Mouse (Mus musculus) CH12.LX (cell line): ENCODE data around the gene Pfas. TPM values are rescaled to one million over a fixed set of nuclear protein-coding genes. Genes with fewer than 3 reads are reported as not detected.

ENCODE experiments used
- DNase-seq: peaks from one replicate; pipeline ENCODE4 v3.0.0-alpha.2; 2013; ENCODE audit errors: extremely low read depth
- H3K27ac ChIP-seq: 2 replicates; pipeline ENCODE4 v1.5.1; 2012; ENCODE audit warnings: low read depth, mild to moderate bottlenecking, control low read depth, moderate library complexity; ENCODE audit not compliant: insufficient read depth
- H3K27me3 ChIP-seq: replicated peaks from 2 replicates; pipeline ENCODE3; 2012; ENCODE audit warnings: inconsistent platforms
- H3K36me3 ChIP-seq, 2 experiments: replicated peaks in 1 of 2; 2 replicates each; pipeline versions ENCODE3 to v1.6.1; 2012; ENCODE audit warnings: inconsistent platforms in 1 of 2, low read length in 1 of 2, mild to moderate bottlenecking in 1 of 2, mixed read lengths in 1 of 2, moderate library complexity in 1 of 2; ENCODE audit not compliant: control insufficient read depth in 1 of 2, insufficient read depth in 1 of 2
- H3K4me1 ChIP-seq, 2 experiments: 2 replicates each; pipeline ENCODE4 v1.6.1; 2012; ENCODE audit warnings: inconsistent platforms in 1 of 2, moderate library complexity in 1 of 2; ENCODE audit not compliant: insufficient read depth in 2 of 2, control insufficient read depth in 1 of 2
- H3K4me2 ChIP-seq: 2 replicates; pipeline ENCODE4 v1.6.1; 2012; ENCODE audit warnings: low read depth, mild to moderate bottlenecking, control low read depth; ENCODE audit not compliant: poor library complexity, insufficient read depth, severe bottlenecking
- H3K4me3 ChIP-seq, 3 experiments: fragments of 150-350 bp in 1 of 3; sonication (generic) in 1 of 3; replicated peaks in 1 of 3; 2 replicates each; pipeline versions ENCODE3 to v1.5.1; 2011 to 2012; ENCODE audit warnings: low read depth in 2 of 3, low read length in 2 of 3, mild to moderate bottlenecking in 2 of 3, moderate library complexity in 2 of 3, control low read depth in 1 of 3, improper control_type of control experiment in 1 of 3, inconsistent platforms in 1 of 3, mixed read lengths in 1 of 3; ENCODE audit not compliant: poor library complexity in 1 of 3
- H3K79me2 ChIP-seq: replicated peaks from 2 replicates; pipeline ENCODE4 v1.6.1; 2012; ENCODE audit warnings: mild to moderate bottlenecking, moderate library complexity; ENCODE audit not compliant: control insufficient read depth, poor library complexity, insufficient read depth, severe bottlenecking; ENCODE audit errors: extremely low read depth
- H3K9ac ChIP-seq: 2 replicates; pipeline ENCODE4 v1.6.1; 2012; ENCODE audit warnings: low read depth, mild to moderate bottlenecking, control low read depth, moderate library complexity; ENCODE audit not compliant: insufficient read depth
- H3K9me3 ChIP-seq: replicated peaks from 2 replicates; pipeline ENCODE3; 2012; ENCODE audit warnings: low read length, inconsistent platforms, mixed read lengths
- BHLHE40 ChIP-seq: IDR thresholded peaks from 2 replicates; pipeline ENCODE4 v1.6.1; 2011; ENCODE audit warnings: mild to moderate bottlenecking, low read depth, low read length, improper control_type of control experiment
- CHD2 ChIP-seq: IDR thresholded peaks from 2 replicates; pipeline ENCODE4 v1.6.1; 2011; ENCODE audit warnings: low read length, improper control_type of control experiment
- CTCF ChIP-seq, 2 experiments: IDR thresholded peaks in 1 of 2; conservative IDR thresholded peaks in 1 of 2; 2 replicates each; pipeline ENCODE4 v1.5.1; 2011 to 2012; ENCODE audit warnings: low read depth in 2 of 2, low read length in 2 of 2, improper control_type of control experiment in 1 of 2, inconsistent platforms in 1 of 2, mild to moderate bottlenecking in 1 of 2, moderate library complexity in 1 of 2
- E2F4 ChIP-seq: IDR thresholded peaks from 2 replicates; pipeline ENCODE4 v1.6.1; 2011; ENCODE audit warnings: low read depth, low read length, improper control_type of control experiment; ENCODE audit not compliant: insufficient replicate concordance
- ELF1 ChIP-seq: IDR thresholded peaks from 2 replicates; pipeline ENCODE4 v1.6.1; 2014; ENCODE audit warnings: low read depth, mild to moderate bottlenecking, inconsistent platforms, low read length, improper control_type of control experiment
- EP300 ChIP-seq: IDR thresholded peaks from 2 replicates; pipeline ENCODE4 v1.6.1; 2011; ENCODE audit warnings: low read length, improper control_type of control experiment
- GABPA ChIP-seq: IDR thresholded peaks from 2 replicates; pipeline ENCODE4 v1.6.1; 2012; ENCODE audit warnings: low read depth, low read length, improper control_type of control experiment, inconsistent platforms; ENCODE audit not compliant: insufficient replicate concordance
- JUND ChIP-seq: conservative IDR thresholded peaks from 2 replicates; pipeline ENCODE4 v1.6.1; 2011; ENCODE audit warnings: low read depth, low read length, improper control_type of control experiment
- KAT2A ChIP-seq: IDR thresholded peaks from 2 replicates; pipeline ENCODE4 v1.6.1; 2012; ENCODE audit warnings: low read length, improper control_type of control experiment, inconsistent platforms; ENCODE audit not compliant: insufficient replicate concordance
- MAFK ChIP-seq: IDR thresholded peaks from 2 replicates; pipeline ENCODE4 v1.6.1; 2011; ENCODE audit warnings: low read length, improper control_type of control experiment; ENCODE audit not compliant: insufficient replicate concordance
- MAZ ChIP-seq: IDR thresholded peaks from 2 replicates; pipeline ENCODE4 v1.6.1; 2012; ENCODE audit warnings: low read depth, mild to moderate bottlenecking, inconsistent platforms, low read length, improper control_type of control experiment, moderate library complexity
- NELFE ChIP-seq: IDR thresholded peaks from 2 replicates; pipeline ENCODE4 v1.6.1; 2011; ENCODE audit warnings: low read depth, low read length, improper control_type of control experiment
- PAX5 ChIP-seq: IDR thresholded peaks from 2 replicates; pipeline ENCODE4 v1.6.1; 2012; ENCODE audit warnings: low read length, inconsistent platforms, mixed read lengths
- POLR2AphosphoS2 ChIP-seq: IDR thresholded peaks from 2 replicates; pipeline ENCODE4 v1.6.1; 2011; ENCODE audit warnings: low read depth, low read length, improper control_type of control experiment
- RAD21 ChIP-seq: IDR thresholded peaks from 2 replicates; pipeline ENCODE4 v1.6.1; 2011; ENCODE audit warnings: low read depth, mild to moderate bottlenecking, low read length, improper control_type of control experiment, moderate library complexity
- SIN3A ChIP-seq: IDR thresholded peaks from 2 replicates; pipeline ENCODE4 v1.6.1; 2012; ENCODE audit warnings: low read length, improper control_type of control experiment, inconsistent platforms
- SMC3 ChIP-seq: IDR thresholded peaks from 2 replicates; pipeline ENCODE4 v1.6.1; 2011; ENCODE audit warnings: low read depth, low read length, improper control_type of control experiment
- TBP ChIP-seq: conservative IDR thresholded peaks from 2 replicates; pipeline ENCODE4 v1.6.1; 2011; ENCODE audit warnings: low read depth, low read length, improper control_type of control experiment
- TCF12 ChIP-seq: IDR thresholded peaks from 2 replicates; pipeline ENCODE4 v1.6.1; 2014; ENCODE audit warnings: low read depth, mild to moderate bottlenecking, inconsistent platforms, low read length, improper control_type of control experiment
- ZC3H11A ChIP-seq: IDR thresholded peaks from 2 replicates; pipeline ENCODE4 v1.6.1; 2012; ENCODE audit warnings: low read depth, mild to moderate bottlenecking, inconsistent platforms, low read length, improper control_type of control experiment
- ZKSCAN1 ChIP-seq: IDR thresholded peaks from 2 replicates; pipeline ENCODE4 v1.6.1; 2012; ENCODE audit warnings: low read depth, inconsistent platforms, low read length, improper control_type of control experiment, borderline replicate concordance
- dilution Hi-C: fragments of 300-500 bp; cut with MboI; formaldehyde crosslinking; loops from 2 replicates; pipeline ENCODE4 v1.14.3; 2020; ENCODE audit warnings: low sequenced_read_pairs; ENCODE audit not compliant: extremely low pct_unique_long_range_greater_than_20kb, extremely low pct_ligation_motif_present
- in situ Hi-C: fragments of 300-500 bp; cut with MboI; formaldehyde crosslinking; loops from 3 replicates; pipeline ENCODE4 v1.14.3; 2019; ENCODE audit warnings: low sequenced_read_pairs, low pct_ligation_motif_present, low pct_unique_long_range_greater_than_20kb, mixed read lengths
- polyA plus RNA-seq: library from polyadenylated mRNA; unstranded; fragments of >175 nt; gene quantifications from 2 replicates; pipeline ENCODE4 v1.2.1, GENCODE M21; 2012; ENCODE audit warnings: low read depth; ENCODE audit not compliant: insufficient read length
- total RNA-seq, 2 experiments: library from RNA; depleted of rRNA; stranded (reverse); fragments of 300-350 nt in 1 of 2; fragments of >200 nt in 1 of 2; gene quantifications; 2 replicates each; pipeline ENCODE4 v1.2.3; 2012 to 2014

Gene Pfas
- total and polyA plus RNA-seq, 3 experiments, result 61.9 to 110 (median 72.9) TPM

DNA sequence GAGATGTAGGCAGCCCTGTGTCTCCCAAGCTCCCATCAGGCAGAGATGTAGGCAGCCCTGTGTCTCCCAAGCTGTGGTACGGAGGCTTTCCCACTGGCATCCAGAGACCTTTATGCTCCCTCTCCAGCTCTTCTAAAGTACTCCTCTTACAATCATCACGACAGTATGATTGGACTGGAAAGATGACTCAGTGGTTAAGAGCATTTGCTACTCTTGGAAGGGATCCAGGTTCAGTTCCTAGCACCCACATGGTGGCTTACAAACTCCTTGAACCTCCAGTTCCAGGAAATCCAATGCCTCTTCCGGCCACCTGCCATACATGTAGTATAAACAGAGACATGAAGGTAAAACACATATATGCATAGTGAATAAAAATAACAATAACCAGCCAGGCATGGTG is 46.7 kb downstream of the Pfas start:
- peaks cover 35% of the 10 kb centered on the region for H3K27me3 ChIP-seq
- no peak overlapping the region for H3K4me3 ChIP-seq
- no peaks in the 10 kb centered on the region for H3K36me3 ChIP-seq
- no peak overlapping the region for H3K4me2 ChIP-seq
- no peak for DNase-seq
- no peaks in the 10 kb centered on the region for H3K9me3 ChIP-seq
- peaks cover 3 to 7% of the 10 kb centered on the region in 2 experiments; a peak in 3 of 4 replicates for H3K4me1 ChIP-seq
- no peak overlapping the region for H3K9ac ChIP-seq
- no peak overlapping the region for H3K27ac ChIP-seq
- dilution Hi-C loops, result no loop called here
- no peaks in the 10 kb centered on the region for H3K79me2 ChIP-seq
- no peak for TF ChIP-seq SMC3
- no peak for TF ChIP-seq MAZ
- no peak for TF ChIP-seq GABPA
- TF ChIP-seq BHLHE40, result no peak
- in situ Hi-C loops, result no loop called here

- no peak overlapping the region for H3K4me2 ChIP-seq
- H3K36me3 ChIP-seq, result no peaks in the 10 kb centered on the region
- no peaks in the 10 kb centered on the region for H3K79me2 ChIP-seq
- peaks cover 0 to 9% of the 10 kb centered on the region in 2 experiments; a peak in 3 of 4 replicates for H3K4me1 ChIP-seq
- no peak overlapping the region for H3K4me3 ChIP-seq
- H3K27me3 ChIP-seq, result peaks cover 35% of the 10 kb centered on the region
- TF ChIP-seq SIN3A (no peak), TBP (no peak), NELFE (no peak), JUND (no peak), ELF1 (no peak), TCF12 (no peak), EP300 (no peak), CTCF (conservative IDR thresholded peaks at IDR 0.05 in 1 of 2, IDR thresholded peaks at IDR 0.05 in 1 of 2; ENCODE audit: low read depth in 2 of 2, low read length in 2 of 2) (no peak)
- dilution Hi-C loops, result no loop called here
- DNase-seq, result no peak
- no peaks in the 10 kb centered on the region for H3K9me3 ChIP-seq
- no peak overlapping the region for H3K27ac ChIP-seq
- no peak overlapping the region for H3K9ac ChIP-seq
- in situ Hi-C loops, result no loop called here
Observed at GRCm38 (mm10) chr11:68957971-68958370, 50.3 kb downstream of the Pfas start.

DNA sequence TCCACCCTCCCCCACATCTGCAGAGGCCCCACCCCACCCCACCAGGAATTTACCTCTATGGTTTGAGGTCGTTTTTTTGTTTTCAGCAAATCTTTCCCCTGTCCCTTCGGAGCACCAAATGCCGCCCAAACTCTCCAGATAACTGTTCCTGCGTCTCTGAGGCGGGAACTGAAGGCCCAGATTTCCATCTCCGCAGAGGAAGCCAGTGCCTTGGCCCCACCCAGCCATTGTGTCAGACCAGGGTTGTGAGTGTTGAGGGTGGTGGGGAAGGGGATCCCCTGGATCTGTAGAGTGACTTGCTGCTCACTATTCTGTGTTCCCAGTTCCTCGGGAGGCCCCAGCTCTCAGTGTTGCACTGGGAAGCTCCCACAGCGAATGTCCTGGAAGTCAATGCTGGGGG is 51.0 kb downstream of the Pfas start, which contains the start of gene Arhgef15:
TSS of gene Arhgef15 (minus strand) at position 173 of the 400 bp plus-strand sequence.
- Histone ChIP-seq H3K36me3 (no peaks in the 10 kb centered on the region), H3K9me3 (no peaks in the 10 kb centered on the region), H3K4me1 (peaks cover 0 to 9% of the 10 kb centered on the region in 2 experiments; a peak in 3 of 4 replicates), H3K27me3 (peaks cover 35% of the 10 kb centered on the region), H3K27ac (no peak within 1 kb of the TSS), H3K4me3 (no peak within 1 kb of the TSS), H3K79me2 (no peaks in the 10 kb centered on the region), H3K9ac (no peak within 1 kb of the TSS), H3K4me2 (no peak within 1 kb of the TSS)
- TF ChIP-seq POLR2AphosphoS2, result no peak
- no peak for TF ChIP-seq PAX5
- no peak for TF ChIP-seq TBP
- no peak for TF ChIP-seq BHLHE40
- no peak for TF ChIP-seq NELFE
- no peak for TF ChIP-seq KAT2A
- no peak for TF ChIP-seq ZC3H11A
- TF ChIP-seq RAD21, result no peak
- no peak for TF ChIP-seq ZKSCAN1
- TF ChIP-seq MAFK, result no peak
- no peak for TF ChIP-seq CHD2
- no peak for TF ChIP-seq E2F4
- no peak for DNase-seq
- dilution Hi-C loops, result no loop called here
- in situ Hi-C loops, result no loop called here
